Mouse (Mus musculus): ENCODE measurements at regions not wholly inside any gene's neighbourhood (a gene's known extent, or its start where the extent isn't known, plus 50 kb on each side); places are given as distances from the start of the nearest gene placed in this dataset.

DNA sequence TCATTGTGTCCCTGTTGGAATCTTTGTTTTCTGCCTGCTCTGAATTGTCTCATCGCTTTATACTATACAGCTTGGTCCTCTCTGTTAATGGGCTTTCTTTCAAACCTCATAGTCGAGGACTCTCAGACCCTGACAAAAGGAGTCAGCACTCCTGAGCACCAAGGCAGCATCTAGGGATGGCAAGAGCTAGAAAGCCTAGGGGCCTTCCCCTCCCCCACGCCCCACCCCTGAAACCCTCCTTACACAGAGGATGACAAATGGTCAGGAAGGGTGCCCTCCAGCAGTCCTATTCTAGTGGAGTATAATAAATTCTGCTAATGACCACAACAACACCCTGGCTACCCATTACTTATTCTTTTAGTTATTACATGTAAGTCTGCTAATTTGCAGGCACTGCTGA, 74.4 kb downstream of the Tbx19 start:
- ATAC-seq (replicated peaks; ENCODE audit: insufficient number of reproducible peaks, low FRiP score, low TSS enrichment), result no peak
- WGBS (ENCODE audit: insufficient replicate concordance), result 58% methylated on average over 3 of the region's 3 CpGs
- no peaks in the 10 kb centered on the region for H3K27me3 ChIP-seq (ENCODE audit: control insufficient read depth, insufficient read depth, low read length)
- H3K36me3 ChIP-seq (ENCODE audit: control insufficient read depth, insufficient read depth, low read length), result no peaks in the 10 kb centered on the region
- no peak overlapping the region for H3K4me2 ChIP-seq
- no peaks in the 10 kb centered on the region; the same call in 1 of the 2 replicates for H3K9me3 ChIP-seq (replicated peaks; ENCODE audit: control insufficient read depth, low read length)
- H3K4me3 ChIP-seq (ENCODE audit: low read depth, low read length), result no peak overlapping the region
- H3K9ac ChIP-seq (ENCODE audit: low read depth, low read length), result no peak overlapping the region
- no peak overlapping the region for H3K27ac ChIP-seq (ENCODE audit: low read depth, low read length)
- 0 out of 2 replicates have a peak, but pooled peaks cover 3% of the 10 kb centered on the region for H3K4me1 ChIP-seq (ENCODE audit: control insufficient read depth, insufficient read depth, low read length)

DNA sequence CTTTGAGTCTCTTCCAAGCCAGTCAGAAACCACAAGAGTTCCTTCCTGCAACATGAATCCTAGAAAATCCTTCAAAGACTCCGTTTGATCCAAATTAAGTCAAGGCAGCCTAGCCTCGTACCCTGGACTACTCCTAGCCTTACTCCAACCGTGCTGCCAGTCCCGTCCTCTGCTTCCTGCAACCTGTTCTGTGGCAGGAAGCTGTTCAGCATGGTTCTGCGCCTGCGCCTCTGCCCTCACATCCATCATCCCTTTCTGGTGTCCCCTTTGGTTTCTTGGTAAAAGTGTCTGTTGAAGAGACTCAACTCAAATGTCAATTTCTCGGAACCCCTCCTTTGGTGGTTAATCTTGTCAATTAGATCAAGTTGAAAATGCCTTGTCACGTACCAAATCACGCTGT, 75.8 kb downstream of the Tbx19 start:
- Histone ChIP-seq H3K27me3 (ENCODE audit: control insufficient read depth, insufficient read depth, low read length) (no peaks in the 10 kb centered on the region), H3K9me3 (replicated peaks; ENCODE audit: control insufficient read depth, low read length) (no peaks in the 10 kb centered on the region; the same call in 1 of the 2 replicates), H3K36me3 (ENCODE audit: control insufficient read depth, insufficient read depth, low read length) (no peaks in the 10 kb centered on the region), H3K4me1 (ENCODE audit: control insufficient read depth, insufficient read depth, low read length) (0 out of 2 replicates have a peak, but pooled peaks cover 3% of the 10 kb centered on the region), H3K4me3 (ENCODE audit: low read depth, low read length) (no peak overlapping the region), H3K27ac (ENCODE audit: low read depth, low read length) (no peak overlapping the region), H3K4me2 (no peak overlapping the region), H3K9ac (ENCODE audit: low read depth, low read length) (no peak overlapping the region)
- ATAC-seq (replicated peaks; ENCODE audit: insufficient number of reproducible peaks, low FRiP score, low TSS enrichment), result no peak
- 92% methylated on average over 9 of the region's 9 CpGs for WGBS (ENCODE audit: insufficient replicate concordance)

DNA sequence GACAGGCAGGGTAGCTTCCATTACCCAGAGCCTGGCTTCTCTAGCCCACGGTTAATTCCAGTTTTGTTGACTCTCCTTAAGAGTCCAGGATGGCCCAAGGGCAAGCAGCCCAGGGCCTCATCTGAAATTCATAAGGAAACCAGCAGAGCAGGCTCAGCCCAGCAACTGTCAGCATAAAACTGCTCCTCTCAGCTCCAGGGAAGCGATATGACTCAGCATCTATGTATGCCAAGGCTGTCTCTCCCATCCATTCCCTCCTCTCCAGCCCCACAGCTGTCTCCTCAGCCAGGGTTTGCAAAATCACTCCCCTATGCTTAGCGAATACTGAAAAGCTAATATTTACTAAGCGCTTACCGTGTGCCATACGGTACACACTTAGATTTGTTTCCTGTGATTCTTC, 76.4 kb downstream of the Tbx19 start:
- Histone ChIP-seq H3K4me3 (ENCODE audit: low read depth, low read length) (no peak overlapping the region), H3K36me3 (ENCODE audit: control insufficient read depth, insufficient read depth, low read length) (no peaks in the 10 kb centered on the region), H3K4me2 (no peak overlapping the region), H3K27me3 (ENCODE audit: control insufficient read depth, insufficient read depth, low read length) (no peaks in the 10 kb centered on the region), H3K9ac (ENCODE audit: low read depth, low read length) (no peak overlapping the region), H3K4me1 (ENCODE audit: control insufficient read depth, insufficient read depth, low read length) (no peaks in the 10 kb centered on the region), H3K9me3 (replicated peaks; ENCODE audit: control insufficient read depth, low read length) (no peaks in the 10 kb centered on the region; the same call in 1 of the 2 replicates), H3K27ac (ENCODE audit: low read depth, low read length) (no peak overlapping the region)
- ATAC-seq (replicated peaks; ENCODE audit: insufficient number of reproducible peaks, low FRiP score, low TSS enrichment), result no peak
- WGBS (ENCODE audit: insufficient replicate concordance), result 83% methylated on average over 6 of the region's 6 CpGs

GRCm38 (mm10) chr1:165080351-165080750, 80.2 kb downstream of the Tbx19 start:
- ATAC-seq (replicated peaks; ENCODE audit: insufficient number of reproducible peaks, low FRiP score, low TSS enrichment), result no peak
- whole genome bisulfite sequencing (ENCODE audit: insufficient replicate concordance), result 92% methylated on average over 9 of the region's 9 CpGs
- H3K4me2 ChIP-seq, result no peak overlapping the region

DNA sequence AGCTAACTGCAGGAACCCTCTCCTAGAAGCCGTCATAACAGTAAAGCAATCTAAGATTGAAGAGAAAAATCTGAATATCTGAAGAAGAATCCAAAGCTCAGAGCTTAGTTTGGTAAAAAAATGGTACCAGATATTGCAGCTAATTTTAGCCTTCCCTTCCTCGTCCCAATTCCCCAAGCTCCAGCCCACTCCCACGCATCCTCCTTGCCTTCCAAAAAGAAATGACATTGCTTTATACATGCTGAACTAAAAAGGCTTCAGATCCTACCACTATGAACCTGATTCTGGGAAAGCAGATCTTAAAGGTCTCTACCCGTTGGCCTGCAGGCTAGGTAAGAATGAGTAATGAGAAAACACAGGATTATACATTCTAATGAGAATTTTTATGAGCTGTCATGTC, 83.3 kb downstream of the Tbx19 start:
- WGBS (ENCODE audit: insufficient replicate concordance), result 67% methylated on average over 4 of the region's 4 CpGs
- no peak overlapping the region for H3K27ac ChIP-seq (ENCODE audit: low read depth, low read length)

More at GRCm38 (mm10) chr1:165080351-165080750, 80.2 kb downstream of the Tbx19 start:
- H3K9me3 ChIP-seq (replicated peaks; ENCODE audit: control insufficient read depth, low read length), result no peaks in the 10 kb centered on the region
- H3K4me1 ChIP-seq (ENCODE audit: control insufficient read depth, insufficient read depth, low read length), result peaks cover 6% of the 10 kb centered on the region; the same call in 1 of the 2 replicates
- no peak overlapping the region for H3K9ac ChIP-seq (ENCODE audit: low read depth, low read length)
- no peaks in the 10 kb centered on the region for H3K27me3 ChIP-seq (ENCODE audit: control insufficient read depth, insufficient read depth, low read length)
- H3K36me3 ChIP-seq (ENCODE audit: control insufficient read depth, insufficient read depth, low read length), result no peaks in the 10 kb centered on the region
- H3K27ac ChIP-seq (ENCODE audit: low read depth, low read length), result no peak overlapping the region
- no peak overlapping the region for H3K4me3 ChIP-seq (ENCODE audit: low read depth, low read length)

GRCm38 (mm10) chr1:165075301-165076082, 85.1 kb downstream of the Tbx19 start:
- Histone ChIP-seq H3K4me1 (ENCODE audit: control insufficient read depth, insufficient read depth, low read length) (peaks cover 8% of the 10 kb centered on the region; the same call in 1 of the 2 replicates), H3K36me3 (ENCODE audit: control insufficient read depth, insufficient read depth, low read length) (no peaks in the 10 kb centered on the region), H3K4me3 (ENCODE audit: low read depth, low read length) (no peak overlapping the region), H3K9me3 (replicated peaks; ENCODE audit: control insufficient read depth, low read length) (no peaks in the 10 kb centered on the region), H3K4me2 (no peak overlapping the region), H3K27ac (ENCODE audit: low read depth, low read length) (no peak overlapping the region), H3K9ac (ENCODE audit: low read depth, low read length) (no peak overlapping the region), H3K27me3 (ENCODE audit: control insufficient read depth, insufficient read depth, low read length) (no peaks in the 10 kb centered on the region)
- WGBS (ENCODE audit: insufficient replicate concordance), result 64% methylated on average over 5 of the region's 5 CpGs
- no peak for ATAC-seq (replicated peaks; ENCODE audit: insufficient number of reproducible peaks, low FRiP score, low TSS enrichment)

More for the DNA sequence above, 83.3 kb downstream of the Tbx19 start:
- Histone ChIP-seq H3K9me3 (replicated peaks; ENCODE audit: control insufficient read depth, low read length) (no peaks in the 10 kb centered on the region), H3K36me3 (ENCODE audit: control insufficient read depth, insufficient read depth, low read length) (no peaks in the 10 kb centered on the region), H3K27me3 (ENCODE audit: control insufficient read depth, insufficient read depth, low read length) (no peaks in the 10 kb centered on the region), H3K4me3 (ENCODE audit: low read depth, low read length) (no peak overlapping the region), H3K4me2 (no peak overlapping the region), H3K4me1 (ENCODE audit: control insufficient read depth, insufficient read depth, low read length) (peaks cover 8% of the 10 kb centered on the region; the same call in 1 of the 2 replicates), H3K9ac (ENCODE audit: low read depth, low read length) (no peak overlapping the region)
- ATAC-seq (replicated peaks; ENCODE audit: insufficient number of reproducible peaks, low FRiP score, low TSS enrichment), result no peak

- no peaks in the 10 kb centered on the region for H3K27me3 ChIP-seq (ENCODE audit: control insufficient read depth, insufficient read depth, low read length)
- H3K36me3 ChIP-seq (ENCODE audit: control insufficient read depth, insufficient read depth, low read length), result no peaks in the 10 kb centered on the region
- ATAC-seq (replicated peaks; ENCODE audit: insufficient number of reproducible peaks, low FRiP score, low TSS enrichment), result no peak
- WGBS (ENCODE audit: insufficient replicate concordance), result 80% methylated on average over 4 of the region's 4 CpGs
- no peak overlapping the region for H3K27ac ChIP-seq (ENCODE audit: low read depth, low read length)
- H3K4me2 ChIP-seq, result no peak overlapping the region
- no peaks in the 10 kb centered on the region for H3K9me3 ChIP-seq (replicated peaks; ENCODE audit: control insufficient read depth, low read length)
- no peak overlapping the region for H3K4me3 ChIP-seq (ENCODE audit: low read depth, low read length)
- peaks cover 6% of the 10 kb centered on the region; the same call in 1 of the 2 replicates for H3K4me1 ChIP-seq (ENCODE audit: control insufficient read depth, insufficient read depth, low read length)
- H3K9ac ChIP-seq (ENCODE audit: low read depth, low read length), result no peak overlapping the region
Measured at GRCm38 (mm10) chr1:165071831-165072491, 88.6 kb downstream of the Tbx19 start.

DNA sequence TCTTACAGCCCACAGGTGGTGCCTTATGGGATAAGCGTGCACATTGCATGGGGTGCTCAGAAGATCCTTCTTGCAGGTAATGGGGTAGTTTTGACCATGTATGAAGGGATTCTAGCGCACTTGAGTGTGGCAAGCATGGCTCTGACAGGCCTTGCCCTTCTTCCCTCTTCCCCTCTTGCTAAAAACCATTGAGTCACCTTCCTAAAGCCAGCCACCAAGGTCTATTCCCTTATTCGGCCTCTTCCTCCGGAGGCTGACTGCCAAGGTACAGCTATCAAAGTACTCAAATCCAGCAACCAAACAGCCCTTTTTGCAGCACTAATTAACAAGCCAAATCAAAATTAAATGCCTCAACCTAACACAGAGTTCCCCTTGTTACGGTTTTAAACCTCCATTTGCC, 95.6 kb downstream of the Tbx19 start:
- 80% methylated on average over 5 of the region's 5 CpGs for WGBS (ENCODE audit: insufficient replicate concordance)

More for the DNA sequence above, 95.6 kb downstream of the Tbx19 start:
- Histone ChIP-seq H3K9ac (ENCODE audit: low read depth, low read length) (no peak overlapping the region), H3K27ac (ENCODE audit: low read depth, low read length) (no peak overlapping the region), H3K4me2 (no peak overlapping the region), H3K4me1 (ENCODE audit: control insufficient read depth, insufficient read depth, low read length) (no peaks in the 10 kb centered on the region), H3K36me3 (ENCODE audit: control insufficient read depth, insufficient read depth, low read length) (no peaks in the 10 kb centered on the region), H3K4me3 (ENCODE audit: low read depth, low read length) (no peak overlapping the region), H3K27me3 (ENCODE audit: control insufficient read depth, insufficient read depth, low read length) (no peaks in the 10 kb centered on the region), H3K9me3 (replicated peaks; ENCODE audit: control insufficient read depth, low read length) (no peaks in the 10 kb centered on the region)
- ATAC-seq (replicated peaks; ENCODE audit: insufficient number of reproducible peaks, low FRiP score, low TSS enrichment), result no peak
